Mouse (Mus musculus) liver, embryonic 14.5 days (tissue): Measurements from ENCODE around the gene Foxred2. TPM values are rescaled to one million over a fixed set of nuclear protein-coding genes. Genes with fewer than 3 reads are reported as not detected.
A peak's percentile ranks its signal among the peaks of the same experiment; 100 is the strongest.

Experiments
- ATAC-seq: fragments of 200-750 bp; cut with Nextera tagmentation; 2 replicates; pipeline ENCODE4 v1.8.0; 2017; ENCODE audit warnings: moderate number of reproducible peaks, mild to moderate bottlenecking, moderate library complexity; ENCODE audit not compliant: insufficient read depth
- DNase-seq, 3 experiments: peaks; one replicate each; pipeline ENCODE4 v3.0.0-alpha.2; 2012 to 2013; ENCODE audit warnings: low read depth in 3 of 3, low spot score in 3 of 3
- H3K27ac ChIP-seq: fragments of 300-500 bp; sonication (generic); 2 replicates; pipeline ENCODE4 v1.5.1; 2014; ENCODE audit warnings: moderate library complexity, mild to moderate bottlenecking, control low read depth, inconsistent platforms
- H3K27me3 ChIP-seq: fragments of 300-500 bp; sonication (generic); 2 replicates; pipeline ENCODE4 v1.6.1; 2014; ENCODE audit warnings: mild to moderate bottlenecking, low read length, moderate library complexity; ENCODE audit not compliant: control insufficient read depth, insufficient read depth
- H3K36me3 ChIP-seq: fragments of 300-500 bp; sonication (generic); replicated peaks from 2 replicates; pipeline ENCODE4 v1.6.1; 2014; ENCODE audit warnings: low read depth; ENCODE audit not compliant: control insufficient read depth, insufficient read depth
- H3K4me1 ChIP-seq, 2 experiments: fragments of 200-500 bp in 1 of 2; fragments of 300-500 bp in 1 of 2; sonication (generic) in 1 of 2; replicated peaks; 2 replicates each; pipeline ENCODE4 v1.6.1; 2012 to 2014; ENCODE audit warnings: antibody characterized with exemption in 1 of 2, inconsistent platforms in 1 of 2, low read length in 1 of 2; ENCODE audit not compliant: control insufficient read depth in 2 of 2, insufficient read depth in 2 of 2
- H3K4me2 ChIP-seq: fragments of 300-500 bp; sonication (generic); 2 replicates; pipeline ENCODE4 v1.6.1; 2014; ENCODE audit warnings: low read depth, mild to moderate bottlenecking, control low read depth, moderate library complexity
- H3K4me3 ChIP-seq, 2 experiments: fragments of 200-500 bp in 1 of 2; fragments of 300-500 bp in 1 of 2; sonication (generic) in 1 of 2; 2 replicates each; pipeline ENCODE4 v1.5.1; 2012 to 2014; ENCODE audit warnings: low read depth in 2 of 2, low read length in 2 of 2, mild to moderate bottlenecking in 2 of 2, control low read depth in 1 of 2, inconsistent platforms in 1 of 2, moderate library complexity in 1 of 2; ENCODE audit not compliant: insufficient read depth in 1 of 2
- H3K9ac ChIP-seq: fragments of 300-500 bp; sonication (generic); replicated peaks from 2 replicates; pipeline ENCODE4 v1.6.1; 2014; ENCODE audit warnings: mild to moderate bottlenecking, control low read depth, moderate library complexity
- H3K9me3 ChIP-seq: fragments of 300-500 bp; sonication (generic); 2 replicates; pipeline ENCODE4 v1.6.1; 2016; ENCODE audit warnings: low read length, mixed read lengths; ENCODE audit not compliant: control insufficient read depth
- CTCF ChIP-seq: IDR thresholded peaks from 2 replicates; pipeline ENCODE4 v1.5.1; 2016; ENCODE audit warnings: antibody characterized with exemption, low read depth, control low read depth
- EP300 ChIP-seq: IDR thresholded peaks from 2 replicates; pipeline ENCODE4 v1.6.1; 2016; ENCODE audit warnings: antibody characterized with exemption, low read depth
- WGBS: fragments of 180-500 bp; shearing (Covaris S2); extraction: QIAGEN DNeasy Blood & Tissue Kit; methylation state at CpG from one replicate; pipeline ENCODE4 v1.1.7; 2014; ENCODE audit not compliant: insufficient replicate concordance; 5-methylcytosine and 5-hydroxymethylcytosine counted together
- polyA plus RNA-seq, 2 experiments: library from polyadenylated mRNA; depleted of rRNA in 1 of 2; stranded (reverse) in 1 of 2; unstranded in 1 of 2; fragments of >200 nt; fragmentation: Nextera tagmentation in 1 of 2; extraction: Ambion mirVana in 1 of 2; gene quantifications; 2 replicates each; pipeline versions ENCODE4 v1.2.1 to v1.2.3; 2012 to 2014

The Foxred2 gene
- polyA plus RNA-seq, 2 experiments: 1.2 to 1.4 TPM

- Histone ChIP-seq H3K4me1 (peaks cover 0 to 5% of the 10 kb centered on the region in 2 experiments; a peak in 3 of 4 replicates), H3K9ac (no peak overlapping the region), H3K9me3 (no peaks in the 10 kb centered on the region), H3K27me3 (no peaks in the 10 kb centered on the region), H3K36me3 (peaks cover 8% of the 10 kb centered on the region), H3K4me3 (no peak overlapping the region), H3K4me2 (no peak overlapping the region), H3K27ac (no peak overlapping the region)
- WGBS: 45% methylated on average over 7 of the region's 7 CpGs
- no peak for DNase-seq
- ATAC-seq: no peak
- TF ChIP-seq CTCF (no peak), EP300 (no peak)
These were observed 43.9 kb downstream of the Foxred2 start for GRCm38 (mm10) chr15:77912585-77912984.

DNA sequence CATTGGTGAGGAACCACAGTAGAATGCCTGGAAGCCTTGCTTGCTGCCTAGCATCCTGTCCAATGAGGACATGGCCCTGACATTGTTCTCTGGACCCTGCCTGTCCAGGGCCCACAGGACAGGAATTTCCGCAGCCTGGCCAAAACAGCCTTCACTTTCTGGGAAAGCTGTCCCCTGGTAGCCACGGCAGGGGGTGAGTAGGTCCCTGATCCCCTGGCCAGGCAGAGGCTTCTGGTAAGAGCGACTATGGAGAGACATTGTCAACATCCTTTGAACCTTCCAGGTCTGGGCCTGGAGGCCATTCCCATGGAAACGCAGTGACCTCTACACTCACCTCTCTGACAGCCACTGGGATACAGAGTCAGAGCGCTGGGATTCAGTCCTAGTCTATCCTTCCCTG, 44.5 kb downstream of the Foxred2 start:
- Histone ChIP-seq H3K9me3 (no peaks in the 10 kb centered on the region), H3K9ac (no peak overlapping the region), H3K27ac (no peak overlapping the region), H3K4me2 (no peak overlapping the region), H3K4me1 (peaks cover 0 to 5% of the 10 kb centered on the region in 2 experiments; a peak in 3 of 4 replicates), H3K27me3 (no peaks in the 10 kb centered on the region), H3K36me3 (peaks cover 8% of the 10 kb centered on the region), H3K4me3 (no peak overlapping the region)
- peak; percentile 49 for ATAC-seq
- 44% methylated on average over 5 of the region's 5 CpGs for WGBS
- DNase-seq: no peak
- TF ChIP-seq CTCF (no peak), EP300 (no peak)

DNA sequence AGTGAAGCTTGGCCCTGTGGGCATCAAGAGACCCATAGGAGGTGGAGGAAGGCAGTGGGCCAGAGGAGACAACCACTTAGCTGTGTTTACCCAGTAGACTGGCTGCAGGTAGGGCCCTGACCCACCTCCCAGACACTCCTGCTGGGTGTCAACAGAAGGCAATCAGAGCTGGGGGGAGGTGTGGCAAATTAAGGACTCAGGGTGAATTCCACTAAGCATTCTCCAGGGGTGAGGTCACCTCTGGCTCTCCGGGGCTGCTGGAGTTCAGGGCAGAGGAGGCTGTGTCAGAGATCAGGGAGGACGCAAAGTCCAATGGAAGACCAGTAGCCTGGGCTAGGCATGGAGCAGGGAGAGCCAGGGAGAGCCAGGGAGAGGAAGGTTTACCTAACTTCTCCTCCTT, 45.5 kb downstream of the Foxred2 start:
- WGBS: 35% methylated on average over 2 of the region's 2 CpGs
- Histone ChIP-seq H3K36me3 (peaks cover 8% of the 10 kb centered on the region), H3K4me3 (no peak overlapping the region), H3K9me3 (no peaks in the 10 kb centered on the region), H3K4me1 (peaks cover 0 to 5% of the 10 kb centered on the region in 2 experiments; a peak in 3 of 4 replicates), H3K4me2 (no peak overlapping the region), H3K27ac (no peak overlapping the region), H3K9ac (no peak overlapping the region), H3K27me3 (peaks cover 2% of the 10 kb centered on the region; the same call in 1 of the 2 replicates)
- ATAC-seq (peak; percentile 31), DNase-seq (no peak)
- no peak for TF ChIP-seq EP300
- TF ChIP-seq CTCF: no peak

DNA sequence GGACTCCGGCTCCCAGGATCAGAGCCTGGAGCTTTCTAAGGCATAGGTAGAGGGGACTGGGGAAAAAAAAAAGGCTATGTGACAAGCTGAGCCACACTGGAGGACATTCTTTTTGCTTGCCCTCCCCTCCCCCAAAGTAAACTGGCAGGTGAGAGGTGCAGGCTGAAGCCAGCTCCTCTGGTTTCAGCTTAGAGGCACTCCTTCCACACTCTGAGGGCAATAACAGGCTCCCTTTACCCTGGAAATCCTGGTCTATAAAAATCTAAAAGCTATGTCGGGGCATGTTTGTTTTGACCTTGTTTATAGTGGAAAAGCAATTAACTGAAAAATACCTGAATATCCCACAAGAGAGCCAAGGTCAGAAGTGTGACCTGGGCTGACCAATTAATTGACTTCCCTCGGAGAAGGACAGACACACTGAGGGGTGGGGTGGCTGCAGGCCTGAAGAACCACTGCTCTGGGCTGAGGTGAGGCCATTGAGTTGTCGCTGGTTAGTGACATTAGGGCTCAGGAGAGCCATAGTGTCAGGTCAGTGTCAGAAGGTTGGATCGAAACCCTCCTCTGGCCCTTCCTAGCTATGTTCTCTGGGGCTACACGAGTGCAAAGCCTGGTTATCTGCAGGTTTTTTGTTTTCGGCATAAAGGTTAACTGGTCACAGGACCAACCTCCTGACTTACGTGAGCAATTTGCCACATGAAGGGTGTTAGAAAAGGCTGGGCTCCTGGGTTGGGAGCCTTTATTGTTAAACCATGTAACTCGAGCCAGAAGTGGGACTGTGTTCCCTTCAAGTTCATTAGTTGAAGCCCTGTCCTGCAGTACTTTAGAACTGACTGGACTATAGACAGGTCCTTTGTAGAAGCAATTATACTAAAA, 48.6 kb downstream of the Foxred2 start:
- ATAC-seq (no peak), DNase-seq (no peak)
- no peak overlapping the region for H3K9ac ChIP-seq
- H3K27me3 ChIP-seq: peaks cover 2% of the 10 kb centered on the region; the same call in 1 of the 2 replicates
- no peaks in the 10 kb centered on the region for H3K9me3 ChIP-seq
- no peaks in the 10 kb centered on the region for H3K36me3 ChIP-seq
- H3K27ac ChIP-seq: no peak overlapping the region; the same call in 1 of the 2 replicates
- 54% methylated on average over 9 of the region's 9 CpGs for WGBS
- H3K4me2 ChIP-seq: no peak overlapping the region
- no peak overlapping the region for H3K4me3 ChIP-seq
- no peak for TF ChIP-seq EP300
- TF ChIP-seq CTCF: no peak
- H3K4me1 ChIP-seq: peaks cover 0 to 13% of the 10 kb centered on the region in 2 experiments; a peak in 3 of 4 replicates

DNA sequence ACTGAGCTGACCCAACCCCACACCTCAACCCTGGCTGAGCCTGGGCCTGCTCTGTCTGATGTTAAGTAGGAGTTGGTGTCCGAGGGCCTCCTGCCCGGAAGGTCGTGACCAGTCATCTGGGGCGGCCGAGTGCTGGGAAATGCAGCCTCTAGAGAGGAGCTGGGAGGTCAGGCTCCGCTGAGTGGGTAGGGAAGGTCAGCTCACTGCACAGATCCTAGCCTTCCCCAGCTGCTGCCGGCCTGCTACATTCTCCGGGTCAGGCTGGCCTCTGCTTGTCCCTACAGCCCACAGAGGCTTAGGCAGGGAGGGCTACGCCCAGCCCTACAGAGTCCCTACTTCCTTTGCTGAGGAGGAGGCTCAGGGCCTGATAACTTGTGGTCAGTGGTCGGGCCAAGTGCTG, 50.0 kb downstream of the Foxred2 start:
- Histone ChIP-seq H3K27me3 (peaks cover 2% of the 10 kb centered on the region; the same call in 1 of the 2 replicates), H3K9me3 (no peaks in the 10 kb centered on the region), H3K4me1 (peaks cover 0 to 10% of the 10 kb centered on the region in 2 experiments; a peak in 3 of 4 replicates), H3K27ac (no peak overlapping the region), H3K4me3 (no peak overlapping the region), H3K4me2 (no peak overlapping the region), H3K9ac (no peak overlapping the region; the same call in 1 of the 2 replicates), H3K36me3 (no peaks in the 10 kb centered on the region)
- WGBS: 53% methylated on average over 10 of the region's 10 CpGs
- DNase-seq: no peak
- ATAC-seq: no peak
- TF ChIP-seq CTCF: no peak
- TF ChIP-seq EP300: no peak
